Mouse (Mus musculus): ENCODE data around the gene Sptbn4. TPM values are rescaled to one million over a fixed set of nuclear protein-coding genes. Genes with fewer than 3 reads are reported as not detected.

The Sptbn4 gene
- polyA plus RNA-seq, 2 experiments = 0.15 to 0.64 TPM

GRCm38 (mm10) chr7:27446521-27447418 is 716 bp downstream of the Sptbn4 start:
- peak overlapping the region; percentile 60 for H3K9ac ChIP-seq (ENCODE audit: low read depth, low read length, severe bottlenecking)
- H3K9me3 ChIP-seq (ENCODE audit: control insufficient read depth, low read length) = no peaks in the 10 kb centered on the region
- H3K36me3 ChIP-seq (ENCODE audit: control insufficient read depth, insufficient read depth, low read length) = no peaks in the 10 kb centered on the region
- DNase-seq (ENCODE audit: low spot score) (no peak), ATAC-seq (ENCODE audit: low FRiP score, low read depth) (no peak; the same call in 1 of the 2 replicates)
- peak overlapping the region; percentile 61 for H3K4me3 ChIP-seq (replicated peaks; ENCODE audit: low read length)
- peaks cover 10% of the 10 kb centered on the region for H3K4me1 ChIP-seq (ENCODE audit: control insufficient read depth, insufficient read depth, low read length)
- H3K27ac ChIP-seq (replicated peaks; ENCODE audit: low read depth, low read length) = no peak overlapping the region
- WGBS = 16% methylated on average over 25 of the region's 53 CpGs
- TF ChIP-seq POLR2A (IDR thresholded peaks at IDR 0.05; ENCODE audit: borderline replicate concordance, extremely low read depth, insufficient read depth, insufficient read length) = no peak
- H3K27me3 ChIP-seq (ENCODE audit: control insufficient read depth, insufficient read depth, low read length) = peaks cover 20% of the 10 kb centered on the region
- H3K4me2 ChIP-seq (replicated peaks; ENCODE audit: low read depth, low read length, severe bottlenecking) = peak overlapping the region; percentile 94

GRCm38 (mm10) chr7:27446051-27446450 is 1.4 kb downstream of the Sptbn4 start:
- no peak for TF ChIP-seq POLR2A (IDR thresholded peaks at IDR 0.05; ENCODE audit: borderline replicate concordance, extremely low read depth, insufficient read depth, insufficient read length)
- ATAC-seq (ENCODE audit: low FRiP score, low read depth) = no peak
- 5% methylated on average over 15 of the region's 18 CpGs for WGBS

GRCm38 (mm10) chr7:27440014-27440413 is 7.5 kb downstream of the Sptbn4 start:
- WGBS = 72% methylated on average over 4 of the region's 4 CpGs
- Histone ChIP-seq H3K9ac (ENCODE audit: low read depth, low read length, severe bottlenecking) (no peak overlapping the region), H3K27ac (replicated peaks; ENCODE audit: low read depth, low read length) (no peak overlapping the region), H3K4me3 (replicated peaks; ENCODE audit: low read length) (no peak overlapping the region), H3K27me3 (ENCODE audit: control insufficient read depth, insufficient read depth, low read length) (peaks cover 3% of the 10 kb centered on the region; the same call in 1 of the 2 replicates), H3K36me3 (ENCODE audit: control insufficient read depth, insufficient read depth, low read length) (no peaks in the 10 kb centered on the region), H3K4me2 (replicated peaks; ENCODE audit: low read depth, low read length, severe bottlenecking) (no peak overlapping the region), H3K9me3 (ENCODE audit: control insufficient read depth, low read length) (no peaks in the 10 kb centered on the region), H3K4me1 (ENCODE audit: control insufficient read depth, insufficient read depth, low read length) (no peaks in the 10 kb centered on the region)
- DNase-seq (ENCODE audit: low spot score) = no peak
- no peak for TF ChIP-seq POLR2A (IDR thresholded peaks at IDR 0.05; ENCODE audit: borderline replicate concordance, extremely low read depth, insufficient read depth, insufficient read length)
- no peak for ATAC-seq (ENCODE audit: low FRiP score, low read depth)

More at GRCm38 (mm10) chr7:27446051-27446450, 1.4 kb downstream of the Sptbn4 start:
- peaks cover 10% of the 10 kb centered on the region for H3K4me1 ChIP-seq (ENCODE audit: control insufficient read depth, insufficient read depth, low read length)
- H3K36me3 ChIP-seq (ENCODE audit: control insufficient read depth, insufficient read depth, low read length) = no peaks in the 10 kb centered on the region
- no peak for DNase-seq (ENCODE audit: low spot score)
- H3K27me3 ChIP-seq (ENCODE audit: control insufficient read depth, insufficient read depth, low read length) = peaks cover 20% of the 10 kb centered on the region
- H3K9ac ChIP-seq (ENCODE audit: low read depth, low read length, severe bottlenecking) = peak overlapping the region; percentile 60
- H3K4me2 ChIP-seq (replicated peaks; ENCODE audit: low read depth, low read length, severe bottlenecking) = peak overlapping the region; percentile 89
- peak overlapping the region; percentile 43 for H3K4me3 ChIP-seq (replicated peaks; ENCODE audit: low read length)
- H3K9me3 ChIP-seq (ENCODE audit: control insufficient read depth, low read length) = no peaks in the 10 kb centered on the region
- no peak overlapping the region for H3K27ac ChIP-seq (replicated peaks; ENCODE audit: low read depth, low read length)

- TF ChIP-seq POLR2A (IDR thresholded peaks at IDR 0.05; ENCODE audit: borderline replicate concordance, extremely low read depth, insufficient read depth, insufficient read length) = no peak
- no peak overlapping the region for H3K9ac ChIP-seq (ENCODE audit: low read depth, low read length, severe bottlenecking)
- DNase-seq (ENCODE audit: low spot score) = no peak
- peaks cover 16% of the 10 kb centered on the region; the same call in 1 of the 2 replicates for H3K27me3 ChIP-seq (ENCODE audit: control insufficient read depth, insufficient read depth, low read length)
- H3K27ac ChIP-seq (replicated peaks; ENCODE audit: low read depth, low read length) = no peak overlapping the region
- no peaks in the 10 kb centered on the region for H3K36me3 ChIP-seq (ENCODE audit: control insufficient read depth, insufficient read depth, low read length)
- H3K4me2 ChIP-seq (replicated peaks; ENCODE audit: low read depth, low read length, severe bottlenecking) = no peak overlapping the region
- H3K4me1 ChIP-seq (ENCODE audit: control insufficient read depth, insufficient read depth, low read length) = no peaks in the 10 kb centered on the region
- 56% methylated on average over 5 of the region's 5 CpGs for WGBS
- no peak for ATAC-seq (ENCODE audit: low FRiP score, low read depth)
- H3K4me3 ChIP-seq (replicated peaks; ENCODE audit: low read length) = no peak overlapping the region
- no peaks in the 10 kb centered on the region for H3K9me3 ChIP-seq (ENCODE audit: control insufficient read depth, low read length)
Measured at GRCm38 (mm10) chr7:27437544-27437943, 9.9 kb downstream of the Sptbn4 start.

- Histone ChIP-seq H3K27ac (replicated peaks; ENCODE audit: low read depth, low read length) (no peak overlapping the region), H3K4me3 (replicated peaks; ENCODE audit: low read length) (no peak overlapping the region), H3K36me3 (ENCODE audit: control insufficient read depth, insufficient read depth, low read length) (no peaks in the 10 kb centered on the region), H3K4me1 (ENCODE audit: control insufficient read depth, insufficient read depth, low read length) (no peaks in the 10 kb centered on the region), H3K27me3 (ENCODE audit: control insufficient read depth, insufficient read depth, low read length) (peaks cover 16% of the 10 kb centered on the region; the same call in 1 of the 2 replicates), H3K9me3 (ENCODE audit: control insufficient read depth, low read length) (peaks cover 9% of the 10 kb centered on the region; the same call in 1 of the 2 replicates), H3K9ac (ENCODE audit: low read depth, low read length, severe bottlenecking) (no peak overlapping the region), H3K4me2 (replicated peaks; ENCODE audit: low read depth, low read length, severe bottlenecking) (no peak overlapping the region)
- ATAC-seq (ENCODE audit: low FRiP score, low read depth) (no peak), DNase-seq (ENCODE audit: low spot score) (no peak)
- WGBS = 6% methylated on average over 10 of the region's 10 CpGs
- TF ChIP-seq POLR2A (IDR thresholded peaks at IDR 0.05; ENCODE audit: borderline replicate concordance, extremely low read depth, insufficient read depth, insufficient read length) = no peak
Measured at GRCm38 (mm10) chr7:27433794-27434193, 13.7 kb downstream of the Sptbn4 start.
